Mouse (Mus musculus): ENCODE measurements around the gene Allc.

Gene Allc

DNA sequence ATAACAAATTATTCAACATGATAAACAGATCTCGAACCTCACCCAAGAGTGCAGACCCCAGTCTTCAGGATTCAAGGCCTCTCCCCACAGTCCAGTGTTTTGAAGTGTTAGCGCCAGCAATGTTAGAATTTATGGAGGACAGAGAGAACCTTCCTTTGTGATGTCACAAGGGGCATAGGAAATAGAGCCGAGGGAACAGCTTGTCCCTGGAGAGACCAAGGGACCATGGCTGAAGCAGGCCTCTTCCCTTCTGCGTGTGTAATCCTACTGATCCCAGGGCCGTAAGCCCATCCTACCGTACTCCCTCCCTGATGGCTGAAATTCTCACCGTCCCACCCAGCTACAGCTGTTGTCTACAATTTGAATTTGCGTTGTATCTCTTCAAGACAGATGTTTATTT is at the start of gene Allc:
Gene Allc, minus strand, starts transcription at position 101 of the 400 bp plus-strand sequence.
- DNase-seq (ENCODE audit: extremely low read depth, low read depth) = no peak

DNA sequence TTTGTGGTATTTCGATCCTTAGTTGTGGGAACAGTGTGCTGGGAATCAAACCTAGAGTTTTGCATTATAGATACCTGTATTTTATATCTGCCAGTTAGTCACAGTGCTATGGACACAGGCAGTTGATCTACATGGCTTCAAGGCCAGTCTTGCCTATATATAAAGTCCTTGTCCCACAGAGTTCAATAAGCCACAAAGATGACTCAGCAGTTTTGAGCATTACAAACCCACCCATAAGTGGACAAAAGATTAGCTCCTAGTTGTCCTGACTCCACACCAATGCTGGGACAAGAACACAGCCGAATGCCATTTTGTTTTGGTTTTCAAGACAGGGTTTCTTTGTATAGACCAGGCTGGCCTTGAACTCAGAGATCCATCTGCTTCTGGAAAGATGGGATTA is 46.1 kb upstream of the Allc start:
- no peak for DNase-seq (ENCODE audit: extremely low read depth, low read depth)

- DNase-seq (ENCODE audit: extremely low read depth, low read depth) = no peak
Observed at GRCm38 (mm10) chr12:28627092-28627491, 44.8 kb upstream of the Allc start.

DNA sequence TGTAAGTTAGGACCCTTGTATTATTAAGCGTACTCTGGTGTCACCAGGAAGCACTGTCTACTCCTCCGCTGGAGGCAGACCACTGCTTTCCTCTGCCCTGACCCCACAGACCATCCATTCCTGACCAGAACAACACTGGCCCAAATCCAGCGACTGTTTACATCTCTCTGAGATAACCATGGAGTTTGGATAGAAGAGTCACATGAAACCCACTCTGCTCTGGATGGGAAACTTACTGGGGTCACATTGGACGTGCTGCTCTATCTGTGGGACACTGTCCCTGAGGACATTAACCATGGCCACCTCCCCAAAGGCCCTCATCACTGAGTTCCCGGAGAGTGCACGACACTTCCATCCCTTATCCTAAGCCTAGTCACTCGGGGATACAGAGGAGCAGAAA is 43.1 kb upstream of the Allc start:
- DNase-seq (ENCODE audit: extremely low read depth, low read depth) = no peak

DNA sequence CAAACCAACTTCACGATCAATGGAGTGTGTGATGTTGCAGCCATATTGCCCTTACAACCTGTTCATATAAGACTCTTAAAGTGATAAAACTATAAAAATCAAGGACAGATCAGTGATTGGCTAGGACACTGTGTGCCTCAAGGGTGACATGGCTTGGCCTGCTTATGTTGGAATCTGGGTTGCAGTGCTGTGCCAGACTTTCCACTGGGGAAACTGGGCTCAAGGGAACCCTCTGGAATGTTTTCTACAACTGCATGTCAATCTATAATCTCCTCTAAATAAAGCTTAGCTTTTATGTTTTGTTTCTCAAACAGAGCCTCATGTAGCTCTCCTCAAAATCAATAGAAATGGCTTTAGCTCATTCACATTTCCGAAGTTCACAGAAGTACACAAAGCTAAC is 41.9 kb upstream of the Allc start:
- DNase-seq (ENCODE audit: extremely low read depth, low read depth) = no peak

DNA sequence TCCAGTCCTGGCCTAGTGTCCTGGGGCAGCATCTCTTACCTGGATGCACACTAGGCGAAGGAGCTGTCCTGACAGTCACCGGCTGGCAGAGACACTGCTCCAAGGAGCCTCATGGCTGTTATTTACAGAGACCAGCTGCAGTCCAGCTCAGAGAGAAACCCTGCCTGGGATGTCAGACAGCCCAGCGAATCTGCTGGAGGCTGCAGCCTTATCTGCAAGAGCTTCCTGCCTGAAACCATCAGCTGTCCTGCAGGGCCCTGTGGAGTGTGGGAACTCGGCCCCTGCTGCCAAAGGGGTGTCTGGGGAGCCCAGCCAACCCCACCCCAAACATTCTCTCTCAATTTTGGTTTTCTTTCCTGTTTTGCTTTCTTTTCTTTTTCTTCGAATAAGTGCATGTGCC is 40.9 kb upstream of the Allc start, which contains the start of gene Colec11:
Gene Colec11, minus strand, starts transcription at position 183 of the 400 bp plus-strand sequence.
- DNase-seq (ENCODE audit: extremely low read depth, low read depth) = no peak

- DNase-seq (ENCODE audit: extremely low read depth, low read depth) = no peak
Observed at GRCm38 (mm10) chr12:28622641-28623040, 40.3 kb upstream of the Allc start.

GRCm38 (mm10) chr12:28622167-28622532 is 39.8 kb upstream of the Allc start:
- DNase-seq (ENCODE audit: extremely low read depth, low read depth) = no peak

DNA sequence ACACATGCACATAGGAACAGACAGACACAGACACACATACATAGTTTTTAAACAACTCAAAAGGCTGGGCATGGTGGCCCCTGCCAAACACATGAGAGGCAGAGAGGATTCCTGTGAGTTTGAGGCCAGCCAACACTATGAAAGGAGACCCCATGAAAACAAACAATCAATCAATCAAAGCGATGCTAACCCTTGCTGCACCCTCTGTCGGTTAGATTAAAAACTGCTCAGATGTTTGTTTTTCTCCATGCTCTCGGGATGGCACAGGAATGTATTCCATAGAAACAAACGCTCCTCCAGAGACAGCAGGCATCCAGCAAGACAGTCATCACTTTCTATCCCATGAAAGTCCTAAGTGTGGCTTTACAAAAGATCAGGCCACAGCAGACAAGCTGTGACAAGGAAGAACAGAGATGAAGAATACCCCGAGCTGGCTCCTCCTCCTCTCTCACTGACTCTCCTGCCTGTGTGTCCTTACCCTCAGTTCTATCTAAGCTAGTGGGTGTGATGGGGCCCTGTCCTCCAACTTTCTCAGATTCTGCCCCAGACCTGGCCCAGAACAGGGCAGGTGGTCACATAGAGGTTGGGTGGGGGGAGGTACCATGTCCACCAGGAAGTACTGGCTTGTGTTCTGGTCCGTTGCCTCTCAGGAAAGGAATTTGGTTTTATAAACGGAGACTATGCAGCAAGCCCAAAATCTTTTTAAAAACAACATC is 39.3 kb upstream of the Allc start:
- DNase-seq (ENCODE audit: extremely low read depth, low read depth) = no peak

- no peak for DNase-seq (ENCODE audit: extremely low read depth, low read depth)
Observed at GRCm38 (mm10) chr12:28617297-28617696, 35.0 kb upstream of the Allc start.

DNA sequence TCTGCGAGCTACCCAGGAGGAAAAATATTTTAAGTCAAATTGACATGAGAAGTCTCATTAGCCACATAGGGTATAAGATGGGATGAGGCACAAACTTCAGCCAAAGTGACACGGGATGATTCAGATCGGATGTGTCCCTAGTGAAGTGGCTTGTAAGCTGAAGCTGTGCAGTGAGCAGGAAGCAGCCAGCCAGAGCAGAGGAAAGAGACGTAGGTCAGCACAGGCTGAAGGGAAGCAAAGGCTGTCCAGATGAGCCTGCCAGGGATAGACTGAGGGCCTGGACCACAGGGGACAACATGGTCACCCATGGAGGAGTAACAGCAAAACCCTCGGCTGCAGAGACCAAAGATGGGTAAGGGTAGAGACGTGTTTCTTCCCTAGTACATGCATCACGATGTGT is 32.1 kb upstream of the Allc start:
- no peak for DNase-seq (ENCODE audit: extremely low read depth, low read depth)

- DNase-seq (ENCODE audit: extremely low read depth, low read depth) = no peak
Observed at GRCm38 (mm10) chr12:28612391-28612790, 30.1 kb upstream of the Allc start.

GRCm38 (mm10) chr12:28607546-28608305 is 25.4 kb upstream of the Allc start:
- DNase-seq (ENCODE audit: extremely low read depth, low read depth) = no peak

DNA sequence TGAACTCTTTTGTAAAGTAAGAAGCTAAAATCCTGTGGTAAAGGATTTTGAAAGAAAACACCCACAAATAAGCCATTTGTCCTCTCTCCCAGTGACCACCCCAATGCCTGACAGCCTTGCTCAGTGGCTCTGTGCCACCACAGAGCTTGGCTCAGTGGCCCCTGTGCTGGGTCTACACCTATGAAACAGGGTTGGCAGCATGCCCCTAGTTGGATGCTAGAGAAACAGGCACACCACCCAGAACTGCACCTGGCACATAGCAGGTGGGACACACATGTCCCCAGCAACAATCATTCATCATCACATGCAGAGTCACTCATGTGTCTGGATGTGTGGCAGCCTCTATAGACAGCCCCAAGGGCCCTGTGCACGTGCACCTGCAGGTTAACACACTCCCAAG is 21.2 kb upstream of the Allc start:
- DNase-seq (ENCODE audit: extremely low read depth, low read depth) = no peak

DNA sequence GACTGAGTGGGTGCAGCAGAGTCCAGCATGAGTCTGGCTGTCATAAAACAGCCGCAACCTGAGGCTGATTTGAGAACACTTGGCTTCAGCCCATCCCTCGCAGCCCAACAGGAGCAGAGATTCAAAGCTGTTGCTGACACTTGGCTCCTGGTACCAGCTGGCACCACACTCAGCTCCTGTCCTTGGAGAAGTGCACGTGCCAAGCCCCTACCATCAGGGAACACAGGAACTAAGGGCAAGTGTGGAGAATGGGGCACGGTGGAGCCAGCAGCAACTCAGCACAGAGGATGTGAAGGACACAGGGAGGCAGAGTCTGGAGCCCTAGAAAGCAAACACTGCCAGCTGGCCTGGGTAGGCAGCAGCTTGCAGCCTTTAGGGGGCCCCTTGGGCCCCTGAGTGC is 19.9 kb upstream of the Allc start:
- DNase-seq (ENCODE audit: extremely low read depth, low read depth) = no peak

DNA sequence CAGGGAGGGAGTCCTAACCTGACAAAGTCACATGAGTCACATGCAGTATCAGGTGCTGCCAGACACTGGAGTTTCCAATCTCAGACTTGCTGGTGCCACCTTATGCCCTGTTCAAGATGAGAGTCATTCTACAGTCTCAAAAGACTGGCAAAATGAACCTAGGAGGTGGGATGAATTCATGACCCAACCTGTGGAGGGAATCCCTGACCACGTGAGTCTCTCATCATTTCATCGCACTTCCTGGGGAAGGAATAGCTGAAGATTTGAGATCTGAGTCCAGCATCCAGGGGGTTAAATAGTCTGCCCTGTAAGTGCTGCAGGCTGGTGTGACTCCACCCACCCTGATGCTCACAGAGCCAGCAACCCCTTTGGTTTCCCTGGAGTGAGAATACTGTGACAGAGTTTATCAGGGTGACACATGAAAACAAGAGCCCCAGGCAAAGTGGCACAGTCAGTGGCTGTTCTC is 16.2 kb upstream of the Allc start:
- peak; percentile 31 for DNase-seq (ENCODE audit: extremely low read depth, low read depth)

GRCm38 (mm10) chr12:28598110-28598509 is 15.8 kb upstream of the Allc start:
- DNase-seq (ENCODE audit: extremely low read depth, low read depth) = no peak

DNA sequence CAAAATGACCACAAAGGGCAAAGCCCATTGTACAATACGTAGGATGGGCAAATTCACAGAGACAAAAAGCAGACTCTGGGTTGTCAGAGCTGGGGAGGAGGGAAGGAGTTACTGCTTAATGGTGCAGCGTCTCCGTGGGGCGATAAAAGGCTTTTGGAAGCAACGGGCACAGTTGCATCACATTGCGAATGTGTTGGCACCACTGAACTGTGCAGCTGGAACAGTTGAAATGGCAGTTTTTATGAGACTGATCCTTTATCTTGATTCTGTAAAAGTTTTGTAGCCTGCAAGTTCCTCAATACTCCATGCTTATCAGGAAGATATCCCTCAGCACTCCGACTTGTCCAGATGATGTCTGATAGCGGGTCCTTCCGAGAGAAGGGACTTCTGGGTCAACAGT is 15.4 kb upstream of the Allc start:
- peak; percentile 28 for DNase-seq (ENCODE audit: extremely low read depth, low read depth)

DNA sequence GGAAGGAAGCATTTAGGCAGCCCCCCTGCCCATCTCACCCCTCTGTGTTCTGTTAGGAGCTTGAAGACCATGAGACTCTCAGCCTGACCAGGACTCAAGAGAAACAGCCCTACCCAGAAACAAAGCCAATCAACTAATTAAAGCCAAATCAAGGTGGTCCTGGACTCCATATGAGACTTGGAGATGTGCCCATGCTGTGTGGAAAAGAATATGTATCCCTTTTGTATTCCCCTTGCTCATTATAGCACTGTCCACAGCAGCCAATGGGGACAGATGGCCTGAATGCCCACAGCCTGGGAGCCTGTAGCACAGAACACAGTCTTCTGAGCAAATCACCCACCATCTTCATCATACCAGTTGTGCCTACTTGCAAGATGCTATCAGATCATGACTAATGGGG is 14.5 kb upstream of the Allc start:
- DNase-seq (ENCODE audit: extremely low read depth, low read depth) = no peak

- no peak for DNase-seq (ENCODE audit: extremely low read depth, low read depth)
Observed at GRCm38 (mm10) chr12:28590428-28590827, 8.1 kb upstream of the Allc start.

GRCm38 (mm10) chr12:28589090-28589868 is 7.0 kb upstream of the Allc start:
- peak; percentile 58 for DNase-seq (ENCODE audit: extremely low read depth, low read depth)

DNA sequence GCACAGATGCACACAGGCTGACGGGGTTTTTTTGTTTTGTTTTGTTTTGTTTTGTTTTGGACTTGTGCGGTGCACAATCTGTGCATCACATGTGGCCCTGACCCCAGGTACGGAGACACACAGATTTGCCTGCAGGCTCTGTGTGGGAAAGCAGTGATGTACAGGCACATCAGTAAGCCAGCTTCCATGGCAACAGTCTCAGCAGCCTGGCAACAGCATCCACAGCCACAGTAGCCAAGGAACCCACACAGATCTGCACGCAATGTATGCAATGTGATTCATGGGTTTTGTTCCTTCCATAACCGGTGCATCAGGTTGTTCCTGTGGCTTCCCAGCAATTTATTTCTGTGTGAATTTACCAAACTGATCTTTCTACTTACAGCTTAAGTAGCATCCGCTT is 5.6 kb upstream of the Allc start:
- DNase-seq (ENCODE audit: extremely low read depth, low read depth) = no peak
